Mouse (Mus musculus) midbrain, embryonic 16.5 days (tissue): ENCODE results near the gene Agk. TPM values are rescaled to one million over a fixed set of nuclear protein-coding genes. Genes with fewer than 3 reads are reported as not detected.

Experiments
- ATAC-seq: fragments of 200-750 bp; cut with Nextera tagmentation; 2 replicates; pipeline ENCODE4 v1.8.0; 2017; ENCODE audit warnings: moderate TSS enrichment
- H3K27ac ChIP-seq: fragments of 300-500 bp; sonication (generic); 2 replicates; pipeline ENCODE4 v1.5.1; 2014; ENCODE audit warnings: mild to moderate bottlenecking, low read length, mixed read lengths
- H3K27me3 ChIP-seq: fragments of 300-500 bp; sonication (generic); 2 replicates; pipeline ENCODE4 v1.6.1; 2014; ENCODE audit warnings: low read depth, low read length, mixed read lengths; ENCODE audit not compliant: control insufficient read depth, insufficient read depth
- H3K36me3 ChIP-seq: fragments of 300-500 bp; sonication (generic); 2 replicates; pipeline ENCODE4 v1.6.1; 2014; ENCODE audit warnings: mild to moderate bottlenecking, low read length, moderate library complexity, mixed read lengths; ENCODE audit not compliant: control insufficient read depth, insufficient read depth
- H3K4me1 ChIP-seq: fragments of 300-500 bp; sonication (generic); 2 replicates; pipeline ENCODE4 v1.6.1; 2014; ENCODE audit warnings: mild to moderate bottlenecking, low read length, mixed read lengths; ENCODE audit not compliant: control insufficient read depth, insufficient read depth
- H3K4me2 ChIP-seq: fragments of 300-500 bp; sonication (generic); 2 replicates; pipeline ENCODE4 v1.6.1; 2014; ENCODE audit warnings: mild to moderate bottlenecking, low read length, mixed read lengths
- H3K4me3 ChIP-seq: fragments of 300-500 bp; sonication (generic); 2 replicates; pipeline ENCODE4 v1.5.1; 2014; ENCODE audit warnings: low read depth, mild to moderate bottlenecking, low read length, moderate library complexity, mixed read lengths
- H3K9ac ChIP-seq: fragments of 300-500 bp; sonication (generic); 2 replicates; pipeline ENCODE4 v1.6.1; 2014; ENCODE audit warnings: low read depth, low read length, mixed read lengths
- H3K9me3 ChIP-seq: fragments of 300-500 bp; sonication (generic); replicated peaks from 2 replicates; pipeline ENCODE4 v1.6.1; 2014; ENCODE audit warnings: mild to moderate bottlenecking, low read length, mixed read lengths; ENCODE audit not compliant: control insufficient read depth, poor library complexity, severe bottlenecking
- WGBS: fragments of 180-500 bp; shearing (Covaris S2); extraction: QIAGEN DNeasy Blood & Tissue Kit; methylation state at CpG from one replicate; pipeline ENCODE4 v1.1.7; 2014; 5-methylcytosine and 5-hydroxymethylcytosine counted together
- polyA plus RNA-seq: library from polyadenylated mRNA; unstranded; fragments of >200 nt; fragmentation: Nextera tagmentation; extraction: Ambion mirVana; gene quantifications from 2 replicates; pipeline ENCODE4 v1.2.1, GENCODE M21; 2015

The Agk gene
- polyA plus RNA-seq, 1 experiment from 2014 or later = 74.5 TPM

- peaks cover 2% of the 10 kb centered on the region; the same call in 1 of the 2 replicates for H3K4me1 ChIP-seq
- no peaks in the 10 kb centered on the region for H3K9me3 ChIP-seq
- no peaks in the 10 kb centered on the region for H3K27me3 ChIP-seq
- H3K27ac ChIP-seq = no peak overlapping the region
- H3K4me2 ChIP-seq = no peak overlapping the region
- ATAC-seq = no peak
- H3K36me3 ChIP-seq = peaks cover 6% of the 10 kb centered on the region
- H3K4me3 ChIP-seq = no peak overlapping the region
- no peak overlapping the region for H3K9ac ChIP-seq
- WGBS = 83% methylated on average over 1 of the region's 1 CpGs
Observed at GRCm38 (mm10) chr6:40390975-40391374, 66.0 kb downstream of the Agk start.

GRCm38 (mm10) chr6:40393213-40393612 lies 68.2 kb downstream of the Agk start:
- peaks cover 2% of the 10 kb centered on the region for H3K36me3 ChIP-seq
- H3K27me3 ChIP-seq = no peaks in the 10 kb centered on the region
- no peaks in the 10 kb centered on the region for H3K9me3 ChIP-seq
- ATAC-seq = peak; percentile 98
- H3K9ac ChIP-seq = no peak overlapping the region
- no peak overlapping the region for H3K27ac ChIP-seq
- no peak overlapping the region; the same call in 1 of the 2 replicates for H3K4me2 ChIP-seq
- no peak overlapping the region for H3K4me3 ChIP-seq
- WGBS = 5% methylated on average over 3 of the region's 3 CpGs
- H3K4me1 ChIP-seq = peaks cover 2% of the 10 kb centered on the region; the same call in 1 of the 2 replicates

GRCm38 (mm10) chr6:40402031-40402430 lies 77.1 kb downstream of the Agk start:
- H3K27me3 ChIP-seq = no peaks in the 10 kb centered on the region
- peaks cover 20% of the 10 kb centered on the region for H3K36me3 ChIP-seq
- no peak overlapping the region for H3K9ac ChIP-seq
- no peaks in the 10 kb centered on the region for H3K9me3 ChIP-seq
- H3K27ac ChIP-seq = no peak overlapping the region
- no peak overlapping the region for H3K4me2 ChIP-seq
- no peaks in the 10 kb centered on the region for H3K4me1 ChIP-seq
- H3K4me3 ChIP-seq = no peak overlapping the region
- no peak for ATAC-seq
- 92% methylated on average over 2 of the region's 2 CpGs for WGBS

GRCm38 (mm10) chr6:40403640-40404285 lies 78.8 kb downstream of the Agk start:
- no peaks in the 10 kb centered on the region for H3K4me1 ChIP-seq
- no peak overlapping the region for H3K9ac ChIP-seq
- H3K9me3 ChIP-seq = no peaks in the 10 kb centered on the region
- H3K36me3 ChIP-seq = peaks cover 28% of the 10 kb centered on the region
- WGBS = 93% methylated on average over 4 of the region's 4 CpGs
- no peak for ATAC-seq
- no peak overlapping the region for H3K4me3 ChIP-seq
- no peaks in the 10 kb centered on the region for H3K27me3 ChIP-seq
- H3K27ac ChIP-seq = no peak overlapping the region
- H3K4me2 ChIP-seq = no peak overlapping the region

GRCm38 (mm10) chr6:40411085-40411484 lies 86.1 kb downstream of the Agk start:
- Histone ChIP-seq H3K9ac (no peak overlapping the region), H3K4me2 (no peak overlapping the region), H3K36me3 (peaks cover 16% of the 10 kb centered on the region), H3K27ac (no peak overlapping the region), H3K27me3 (no peaks in the 10 kb centered on the region), H3K4me1 (no peaks in the 10 kb centered on the region), H3K4me3 (no peak overlapping the region), H3K9me3 (no peaks in the 10 kb centered on the region)
- no peak for ATAC-seq
- WGBS = 92% methylated on average over 3 of the region's 3 CpGs

- Histone ChIP-seq H3K9ac (no peak overlapping the region), H3K4me3 (no peak overlapping the region), H3K27me3 (no peaks in the 10 kb centered on the region), H3K36me3 (peaks cover 6% of the 10 kb centered on the region; the same call in 1 of the 2 replicates), H3K4me1 (no peaks in the 10 kb centered on the region), H3K4me2 (no peak overlapping the region), H3K27ac (no peak overlapping the region), H3K9me3 (no peaks in the 10 kb centered on the region)
- ATAC-seq = no peak
- 96% methylated on average over 5 of the region's 5 CpGs for WGBS
Observed at GRCm38 (mm10) chr6:40413046-40413445, 88.1 kb downstream of the Agk start.

GRCm38 (mm10) chr6:40413565-40413964 lies 88.6 kb downstream of the Agk start:
- Histone ChIP-seq H3K36me3 (peaks cover 5% of the 10 kb centered on the region; the same call in 1 of the 2 replicates), H3K9me3 (no peaks in the 10 kb centered on the region), H3K4me3 (no peak overlapping the region), H3K4me2 (no peak overlapping the region), H3K9ac (no peak overlapping the region), H3K27ac (no peak overlapping the region), H3K4me1 (no peaks in the 10 kb centered on the region), H3K27me3 (no peaks in the 10 kb centered on the region)
- 90% methylated on average over 3 of the region's 3 CpGs for WGBS
- no peak for ATAC-seq

GRCm38 (mm10) chr6:40415799-40416198 lies 90.8 kb downstream of the Agk start:
- H3K36me3 ChIP-seq = 0 out of 2 replicates have a peak, but pooled peaks cover 3% of the 10 kb centered on the region

GRCm38 (mm10) chr6:40418386-40418785 lies 93.4 kb downstream of the Agk start:
- Histone ChIP-seq H3K4me1 (no peaks in the 10 kb centered on the region), H3K36me3 (0 out of 2 replicates have a peak, but pooled peaks cover 7% of the 10 kb centered on the region), H3K4me3 (no peak overlapping the region), H3K4me2 (no peak overlapping the region), H3K9me3 (no peaks in the 10 kb centered on the region), H3K27me3 (no peaks in the 10 kb centered on the region), H3K27ac (no peak overlapping the region), H3K9ac (no peak overlapping the region)
- WGBS = 90% methylated on average over 4 of the region's 4 CpGs
- no peak for ATAC-seq

More at GRCm38 (mm10) chr6:40415799-40416198, 90.8 kb downstream of the Agk start:
- Histone ChIP-seq H3K9ac (no peak overlapping the region), H3K4me3 (no peak overlapping the region), H3K27ac (no peak overlapping the region), H3K9me3 (no peaks in the 10 kb centered on the region), H3K4me1 (no peaks in the 10 kb centered on the region), H3K4me2 (no peak overlapping the region), H3K27me3 (no peaks in the 10 kb centered on the region)
- 82% methylated on average over 5 of the region's 5 CpGs for WGBS
- no peak for ATAC-seq
